Mouse (Mus musculus): ENCODE measurements around the gene 0610009B22Rik.

- TF ChIP-seq CTCF (IDR thresholded peaks at IDR 0.05; ENCODE audit: low read depth) (peak; percentile 32; the same call in 1 of the 2 replicates), EP300 (IDR thresholded peaks at IDR 0.05; ENCODE audit: low read depth) (no peak)
These were observed 53.0 kb downstream of the 0610009B22Rik start, which contains the start of gene Rmnd5b for GRCm38 (mm10) chr11:51635525-51636322.
